20 mouse cellular contexts compared by ENCODE assay signal in the genomic region with DNA sequence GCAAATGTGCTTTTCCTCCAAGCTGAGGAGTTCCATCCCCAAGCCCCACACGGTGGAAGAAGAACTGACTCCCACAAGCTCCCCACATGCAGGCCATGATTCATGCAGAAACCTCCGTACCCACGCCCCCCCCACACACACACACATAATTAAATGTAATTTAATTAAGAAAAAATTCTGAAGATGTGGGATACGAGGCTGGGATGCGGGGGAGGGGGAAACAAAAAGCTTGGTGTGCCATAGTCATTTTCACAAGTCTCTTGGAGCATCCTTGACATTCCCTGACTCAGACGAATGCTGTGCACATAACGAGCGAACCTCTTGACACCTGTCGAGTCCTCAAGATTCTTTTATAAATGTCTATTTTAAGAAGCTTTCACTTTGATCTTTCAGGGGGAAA. TPM values are rescaled to one million over a fixed set of nuclear protein-coding genes. Genes with fewer than 3 reads are reported as not detected.
DNase-seq lines count a peak whose midpoint lies in the region; ATAC-seq and TF ChIP-seq lines count a peak whose summit lies in the region.
"Had no signal": no experiment of that assay in that cellular context is flagged by ENCODE, and none has a peak within 500 bp of the region (broad histone marks: within the 10 kb centered on the region; RNA-seq: fewer than 3 reads in every experiment).

No protein-coding gene starts in this region.

- DNase-seq in frontal cortex, postnatal 36 days (ENCODE audit: low spot score in 2 of 2): no peak
- DNase-seq in layer of hippocampus, adult 2 months (ENCODE audit: low spot score in 2 of 2): no peak
- DNase-seq in layer of hippocampus, postnatal 36 days: no peak
- DNase-seq in lung, postnatal 36 days: peak; percentile 12
- DNase-seq in lung, adult 18-20 months: no peak
- peak; percentile 71 for DNase-seq in Muller cell, postnatal 12 days (ENCODE audit: inconsistent ontology term)
- DNase-seq in retina, embryonic 14.5 days (ENCODE audit: low spot score): no peak
- DNase-seq: adrenal gland, postnatal 25 days; cerebellum, adult 11-12 months; cerebellum, adult 9-10 months; cerebellum, postnatal 25 days; gastrocnemius, postnatal 14 days; heart, postnatal 36 days had no signal

- ATAC-seq in frontal cortex, adult (ENCODE audit: low TSS enrichment): 0 out of 2 replicates have a peak, but pooled peaks have one; percentile 29
- ATAC-seq: activated CD4-positive, CD25-positive, alpha-beta regulatory T cell, adult 4 months; forebrain, embryonic 15.5 days; Patski had no signal

- no peak for TF ChIP-seq CTCF in layer of hippocampus, adult 2 months (conservative IDR thresholded peaks at IDR 0.05)

- peak overlapping the region; percentile 71 for H3K27ac ChIP-seq in layer of hippocampus, adult 2 months
- H3K27ac ChIP-seq: embryonic facial prominence, embryonic 12.5 days; forebrain, embryonic 15.5 days; hindbrain, embryonic 15.5 days had no signal

- no peak overlapping the region for H3K4me3 ChIP-seq in layer of hippocampus, adult 2 months
- H3K4me3 ChIP-seq: embryonic facial prominence, embryonic 12.5 days; forebrain, embryonic 15.5 days; heart, embryonic 12.5 days; hindbrain, embryonic 15.5 days had no signal

RNA-seq across cellular contexts. Expression of a gene that starts 16.4 kb away (rescaled TPM):
- total RNA-seq in layer of hippocampus, adult 2 months (2021): 1,000 to 10,000 TPM; 1,134 to 1,252 TPM
- 1,000 to 10,000 TPM; 1,120 to 1,198 TPM for total RNA-seq in layer of hippocampus, postnatal 36 days (2021)

RNA-seq across cellular contexts. Expression of a gene that starts 29.1 kb away (rescaled TPM):
- 10 to 100 TPM; 39.7 to 47.0 TPM for total RNA-seq in layer of hippocampus, adult 2 months (2021)
- total RNA-seq in layer of hippocampus, postnatal 36 days (2021): 10 to 100 TPM; 42.0 to 45.8 TPM

Comparison
In these comparisons a context has a peak if more than half of its experiments do, and no peak if none do; other contexts are left out.
1. DNase-seq: peak in lung, postnatal 36 days (single experiment) and Muller cell, postnatal 12 days (single experiment); none in frontal cortex, postnatal 36 days (0 of 2), layer of hippocampus, adult 2 months (0 of 2), layer of hippocampus, postnatal 36 days (0 of 2), lung, adult 18-20 months (0 of 2) and retina, embryonic 14.5 days (single experiment).